Mouse (Mus musculus): Measurements from ENCODE around the gene Arhgap10.

GRCm38 (mm10) chr8:77350121-77350777 lies 167.5 kb downstream of the Arhgap10 start:
- TF ChIP-seq CTCF (IDR thresholded peaks at IDR 0.05; ENCODE audit: control insufficient read depth, insufficient read depth, insufficient read length) (no peak), FOSL1 (IDR thresholded peaks at IDR 0.05; ENCODE audit: insufficient read depth, low read length, poor library complexity, severe bottlenecking) (no peak), USF1 (IDR thresholded peaks at IDR 0.05; ENCODE audit: low read depth) (no peak)
